Mouse (Mus musculus): ENCODE results near the gene Utp4. TPM values are rescaled to one million over a fixed set of nuclear protein-coding genes. Genes with fewer than 3 reads are reported as not detected.

The Utp4 gene
- polyA plus RNA-seq (2012; rRNA removed) = 36.3 and 38.3 TPM in 2 replicates

DNA sequence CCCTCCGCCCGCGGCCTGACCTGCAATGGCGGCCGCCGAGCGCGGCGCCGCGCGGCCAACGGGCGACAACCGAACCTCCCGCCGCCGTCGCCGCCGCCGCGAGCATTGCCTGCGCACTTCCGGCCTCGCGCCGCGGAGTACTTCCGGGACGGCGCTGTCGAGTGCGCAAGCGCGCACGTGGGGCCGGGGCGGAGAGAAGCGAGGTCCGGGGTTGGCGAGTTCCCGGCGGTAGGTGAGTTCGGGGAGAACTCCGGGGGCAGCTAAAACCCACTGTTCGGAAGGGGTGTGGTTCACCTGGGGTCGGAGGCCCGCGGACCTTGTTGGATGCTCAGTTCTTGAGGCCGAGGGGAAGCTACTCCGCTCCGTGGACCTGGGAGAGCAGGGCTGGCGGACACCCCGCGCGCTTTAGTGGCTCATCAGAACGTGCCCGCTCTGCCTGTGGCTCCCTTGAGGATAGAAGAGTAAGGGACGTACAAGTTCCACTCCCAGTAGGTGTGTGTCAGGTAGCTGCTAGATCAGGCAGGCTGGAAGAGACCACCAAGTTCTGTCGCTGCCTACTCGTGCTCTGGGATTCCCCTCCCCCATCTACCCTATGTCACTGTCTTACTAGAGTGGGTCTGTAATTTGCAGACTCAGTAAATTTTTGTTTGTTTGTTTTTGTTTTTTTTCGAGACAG lies at the start of gene Utp4:
Gene Utp4, plus strand, starts transcription at position 156 of the 676 bp plus-strand sequence.

DNA sequence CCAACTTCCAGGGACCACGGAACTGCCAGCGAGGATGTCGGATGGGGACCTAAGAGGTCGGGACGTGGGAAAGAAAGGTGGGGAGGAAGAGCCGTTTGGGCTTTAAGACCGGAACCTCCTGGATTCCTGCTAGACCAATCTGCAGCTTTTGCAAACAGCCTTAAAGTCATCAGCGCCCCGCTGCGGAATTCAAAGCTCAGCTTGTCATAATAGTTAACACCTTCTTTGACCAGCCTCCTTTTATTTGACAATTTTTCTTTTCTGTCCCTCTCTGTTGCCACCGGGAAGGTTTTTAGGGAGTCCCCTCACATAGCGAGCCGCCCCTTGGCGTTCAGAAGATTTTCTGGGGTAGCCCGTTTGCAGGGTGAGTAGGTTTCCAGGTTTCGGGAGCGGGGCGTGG lies 23.4 kb upstream of the Utp4 start, which contains the start of gene Has3:
Gene Has3, plus strand, starts transcription at position 192 of the 400 bp plus-strand sequence.

DNA sequence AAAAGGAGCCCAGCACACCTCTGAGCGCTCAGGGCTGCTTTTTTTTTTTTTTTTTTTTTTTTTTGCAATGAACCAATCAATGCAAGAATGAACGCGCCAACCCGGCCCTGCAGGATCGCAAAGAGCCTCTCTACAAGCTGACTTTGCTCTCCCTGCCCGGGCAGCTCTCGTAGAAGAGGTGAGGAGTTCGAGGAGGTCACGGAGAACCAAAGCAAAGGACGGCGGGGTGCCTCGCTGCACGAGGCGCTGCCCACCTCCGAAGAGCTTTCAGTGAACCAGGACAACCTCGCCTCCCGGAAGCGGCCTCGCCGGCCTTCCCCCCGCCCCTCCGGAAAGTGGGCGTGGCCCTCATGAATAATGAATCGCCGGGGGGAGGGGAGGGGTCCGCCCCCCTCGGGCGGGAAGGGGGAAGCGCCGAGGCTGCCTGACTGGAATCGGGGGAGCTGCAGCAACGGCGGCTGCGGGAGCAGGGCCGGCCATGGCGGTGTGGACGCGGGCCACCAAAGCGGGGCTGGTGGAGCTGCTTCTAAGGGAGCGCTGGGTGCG lies 42.0 kb downstream of the Utp4 start, which contains the start of gene Sntb2:
Gene Sntb2, plus strand, starts transcription at position 427 of the 546 bp plus-strand sequence.

Other genes starting within 250 kb of the Utp4 start
- gene Tango6, start 210.6 kb upstream of the Utp4 start, polyA plus RNA-seq (2012; rRNA removed) = 4.3 and 4.5 TPM in 2 replicates
- 5.6 and 6.7 TPM in 2 replicates for gene Has3, start 23.4 kb upstream of the Utp4 start, polyA plus RNA-seq (2012; rRNA removed)
- gene Sntb2, start 42.1 kb downstream of the Utp4 start, polyA plus RNA-seq (2012; rRNA removed) = 4.6 and 6.1 TPM in 2 replicates
- 88.0 and 91.0 TPM in 2 replicates for gene Vps4a, start 137.6 kb downstream of the Utp4 start, polyA plus RNA-seq (2012; rRNA removed)
- gene Pdf, start 155.0 kb downstream of the Utp4 start, polyA plus RNA-seq (2012; rRNA removed) = 19.6 and 24.9 TPM in 2 replicates
- 47.0 and 49.7 TPM in 2 replicates for gene Cog8, start 163.1 kb downstream of the Utp4 start, polyA plus RNA-seq (2012; rRNA removed)
- 116 and 148 TPM in 2 replicates for gene Nip7, start 163.2 kb downstream of the Utp4 start, polyA plus RNA-seq (2012; rRNA removed)
- not detected in 2 replicates for gene Tmed6, start 172.0 kb downstream of the Utp4 start, polyA plus RNA-seq (2012; rRNA removed)
- gene Terf2, start 202.9 kb downstream of the Utp4 start, polyA plus RNA-seq (2012; rRNA removed) = 49.5 and 52.6 TPM in 2 replicates